Mouse (Mus musculus) limb, embryonic 10.5 days (tissue): Measurements from ENCODE around the gene Eci3. TPM values are rescaled to one million over a fixed set of nuclear protein-coding genes. Genes with fewer than 3 reads are reported as not detected.
"Not testable (repeated sequence)": the region's sequence is repeated elsewhere in the genome, so short reads cannot be mapped to it uniquely, and the experiment has no call there.

Experiments used
- DNase-seq: peaks from one replicate; pipeline ENCODE4 v3.0.0-alpha.2; 2017; ENCODE audit warnings: low spot score
- H3K27ac ChIP-seq: fragments of 300-500 bp; sonication (generic); 2 replicates; pipeline ENCODE4 v1.5.1; 2016; ENCODE audit warnings: mild to moderate bottlenecking
- H3K27me3 ChIP-seq: fragments of 300-500 bp; sonication (generic); 2 replicates; pipeline ENCODE4 v1.6.1; 2016; ENCODE audit warnings: low read depth, mild to moderate bottlenecking; ENCODE audit not compliant: poor library complexity, severe bottlenecking
- H3K36me3 ChIP-seq: fragments of 300-500 bp; sonication (generic); 2 replicates; pipeline ENCODE4 v1.6.1; 2016; ENCODE audit warnings: mild to moderate bottlenecking, moderate library complexity
- H3K4me1 ChIP-seq: fragments of 300-500 bp; sonication (generic); 2 replicates; pipeline ENCODE4 v1.6.1; 2016
- H3K4me3 ChIP-seq: fragments of 300-500 bp; sonication (generic); 2 replicates; pipeline ENCODE4 v1.5.1; 2016; ENCODE audit warnings: mild to moderate bottlenecking, moderate library complexity
- H3K9me3 ChIP-seq: fragments of 300-500 bp; sonication (generic); replicated peaks from 2 replicates; pipeline ENCODE4 v1.6.1; 2016; ENCODE audit warnings: mild to moderate bottlenecking
- WGBS: fragments of 180-500 bp; shearing (Covaris S2); methylation state at CpG from one replicate; pipeline ENCODE4 v1.1.7; 2016; 5-methylcytosine and 5-hydroxymethylcytosine counted together
- polyA plus RNA-seq: library from polyadenylated mRNA; unstranded; fragments of >200 nt; fragmentation: Nextera tagmentation; extraction: Ambion mirVana; gene quantifications from 2 replicates; pipeline ENCODE4 v1.2.1, GENCODE M21; 2016

The Eci3 gene
- polyA plus RNA-seq, 1 experiment from 2014 or later: not detected

DNA sequence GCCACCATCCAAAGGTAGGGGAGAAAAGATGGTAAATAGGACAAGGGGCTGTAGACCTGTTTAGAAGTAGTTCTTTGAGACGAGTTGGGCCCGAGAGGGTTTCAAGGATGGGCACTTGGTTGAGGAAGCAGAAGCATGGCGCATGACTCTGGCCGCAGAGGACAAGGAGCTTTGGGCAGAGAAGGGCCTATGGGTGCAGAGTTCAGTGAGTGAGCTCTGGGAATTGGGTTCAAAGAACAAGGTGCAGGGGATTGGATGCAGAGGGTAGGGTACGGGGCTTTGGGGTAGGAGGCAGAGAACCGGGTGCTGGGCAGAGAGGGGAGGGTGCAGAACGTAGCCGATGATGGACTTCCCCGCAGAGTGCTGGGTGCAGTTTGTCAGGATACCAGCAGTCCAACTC, 2.0 kb upstream of the Eci3 start:
- Histone ChIP-seq H3K27me3 (peaks cover 43% of the 10 kb centered on the region), H3K4me1 (peaks cover 12% of the 10 kb centered on the region)
- not testable (repeated sequence) for DNase-seq, H3K4me3 ChIP-seq, H3K27ac ChIP-seq, H3K36me3 ChIP-seq, H3K9me3 ChIP-seq
- 65% methylated on average over 9 of the region's 9 CpGs for WGBS

DNA sequence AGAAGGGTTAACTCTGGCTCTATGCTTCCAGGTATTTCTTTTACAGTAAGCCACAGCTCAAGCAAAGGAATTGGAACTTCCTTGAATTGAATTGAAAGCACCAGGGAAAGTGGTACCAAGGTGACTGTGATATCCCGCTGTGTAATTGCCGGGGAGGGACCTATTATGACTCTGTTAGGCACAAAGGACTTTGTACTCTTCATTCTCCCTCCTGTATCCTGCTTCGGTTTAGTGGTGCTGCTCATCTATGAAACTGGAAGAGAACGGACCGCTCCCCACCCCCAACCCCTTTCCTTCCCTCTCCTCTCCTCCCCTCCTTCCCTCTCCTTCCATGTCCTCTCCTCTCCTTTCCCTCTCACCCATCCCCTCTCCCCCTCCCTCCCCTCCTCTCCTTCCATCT, 1.3 kb upstream of the Eci3 start:
- WGBS: 9% methylated on average over 5 of the region's 5 CpGs
- H3K27ac ChIP-seq: no peak overlapping the region
- DNase-seq: no peak
- no peaks in the 10 kb centered on the region for H3K9me3 ChIP-seq
- H3K36me3 ChIP-seq: no peaks in the 10 kb centered on the region
- peak overlapping the region; percentile 58 for H3K4me3 ChIP-seq
- H3K27me3 ChIP-seq: peaks cover 43% of the 10 kb centered on the region
- H3K4me1 ChIP-seq: peaks cover 12% of the 10 kb centered on the region

GRCm38 (mm10) chr13:34964419-34964818, 809 bp upstream of the Eci3 start:
- WGBS: 4% methylated on average over 14 of the region's 14 CpGs
- peak; percentile 46 for DNase-seq
- H3K27me3 ChIP-seq: peaks cover 43% of the 10 kb centered on the region

DNA sequence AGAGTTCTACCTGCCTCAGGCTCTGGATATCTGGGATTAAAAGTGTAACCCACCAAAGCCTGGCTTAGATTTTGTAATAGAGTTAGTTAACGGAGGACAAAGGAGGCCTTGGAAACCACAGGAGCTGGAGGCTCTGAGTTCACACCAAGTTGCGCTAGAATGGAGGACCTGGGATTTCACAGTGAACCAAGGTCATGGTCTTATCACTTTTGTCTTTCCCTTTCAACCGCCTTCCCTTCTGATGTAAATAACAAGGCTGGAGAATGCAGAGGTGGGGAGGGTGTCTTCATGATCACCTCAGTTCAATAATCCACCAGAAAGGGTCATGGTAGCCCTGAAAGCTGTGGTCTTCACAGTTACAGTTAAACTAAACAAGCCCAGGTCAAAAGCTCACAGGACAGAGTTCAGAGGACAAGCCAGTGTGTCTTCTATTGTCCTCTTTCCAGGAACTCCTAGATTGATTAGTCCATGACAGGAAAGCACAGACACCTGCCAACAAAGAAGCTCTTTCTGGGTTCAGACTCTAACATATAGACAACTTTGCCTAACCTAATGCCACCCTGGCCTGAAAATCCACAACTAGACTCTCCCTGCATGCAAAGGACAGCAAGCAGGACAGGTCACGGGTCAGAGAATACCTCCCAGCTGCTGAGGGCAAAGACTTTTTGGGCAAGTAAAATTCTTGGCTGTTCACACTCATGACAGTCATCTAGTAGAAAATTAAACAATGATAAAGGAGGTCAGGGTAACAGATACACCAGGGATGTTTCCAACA, 2.4 kb downstream of the Eci3 start:
- WGBS: 91% methylated on average over 4 of the region's 4 CpGs
- DNase-seq: no peak
- Histone ChIP-seq H3K4me1 (peaks cover 12% of the 10 kb centered on the region), H3K9me3 (no peaks in the 10 kb centered on the region), H3K36me3 (no peaks in the 10 kb centered on the region), H3K27ac (no peak overlapping the region), H3K27me3 (peaks cover 36% of the 10 kb centered on the region), H3K4me3 (no peak overlapping the region)

More at GRCm38 (mm10) chr13:34964419-34964818, 809 bp upstream of the Eci3 start:
- Histone ChIP-seq H3K4me1 (peaks cover 12% of the 10 kb centered on the region), H3K9me3 (no peaks in the 10 kb centered on the region), H3K4me3 (peak overlapping the region; percentile 58), H3K27ac (no peak overlapping the region), H3K36me3 (no peaks in the 10 kb centered on the region)

- not testable (repeated sequence) for DNase-seq, H3K4me1 ChIP-seq, H3K27me3 ChIP-seq, H3K4me3 ChIP-seq, H3K36me3 ChIP-seq, H3K27ac ChIP-seq, H3K9me3 ChIP-seq
- 89% methylated on average over 3 of the region's 3 CpGs for WGBS
These were observed 5.5 kb downstream of the Eci3 start for GRCm38 (mm10) chr13:34958158-34958557.

DNA sequence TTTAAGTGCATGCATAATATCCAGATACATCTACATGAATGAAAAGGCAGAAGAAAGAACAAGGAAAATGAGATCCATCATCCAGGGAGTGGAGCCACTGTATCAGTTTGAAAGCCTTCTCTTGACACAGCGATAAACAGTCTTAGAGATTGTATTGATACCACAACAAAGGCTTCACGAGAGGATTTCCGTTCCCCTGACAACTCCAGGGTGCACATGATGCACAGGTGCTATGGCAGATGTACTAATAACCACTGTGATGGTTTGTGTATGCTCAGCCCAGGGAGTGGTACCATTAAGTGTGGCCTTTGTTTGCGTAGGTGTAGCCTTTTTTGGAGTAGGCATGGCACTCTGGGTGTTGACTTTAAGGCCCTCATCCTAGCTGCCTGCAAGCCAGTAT, 6.7 kb downstream of the Eci3 start:
- Histone ChIP-seq H3K27me3 (no peaks in the 10 kb centered on the region), H3K4me1 (no peaks in the 10 kb centered on the region), H3K27ac (no peak overlapping the region), H3K9me3 (no peaks in the 10 kb centered on the region), H3K4me3 (no peak overlapping the region), H3K36me3 (no peaks in the 10 kb centered on the region)
- WGBS: 89% methylated on average over 4 of the region's 4 CpGs
- no peak for DNase-seq

DNA sequence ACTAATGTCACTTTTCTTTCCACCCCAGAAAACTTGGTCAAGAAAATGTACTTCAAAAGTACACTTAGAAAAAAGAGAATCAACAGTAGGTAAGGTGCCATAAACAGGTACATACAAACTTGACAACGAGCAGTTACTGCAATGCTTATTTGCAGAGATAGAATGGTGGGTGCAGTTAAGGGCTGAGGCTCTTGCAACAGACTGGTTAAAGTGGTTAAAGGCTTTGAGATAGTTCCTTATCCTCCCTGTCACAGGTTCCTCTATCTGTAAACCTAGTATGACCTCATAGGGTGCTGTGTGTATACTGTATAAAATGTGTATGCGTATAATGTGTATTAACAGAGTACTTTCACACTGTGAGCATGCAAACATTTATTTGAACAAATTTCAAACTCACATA, 12.2 kb downstream of the Eci3 start:
- not testable (repeated sequence) for H3K4me1 ChIP-seq, H3K9me3 ChIP-seq, H3K4me3 ChIP-seq, H3K27me3 ChIP-seq, DNase-seq, H3K27ac ChIP-seq, H3K36me3 ChIP-seq
- WGBS: 95% methylated on average over 2 of the region's 2 CpGs

GRCm38 (mm10) chr13:34942370-34942769, 21.2 kb downstream of the Eci3 start:
- Histone ChIP-seq H3K27ac (no peak overlapping the region), H3K4me1 (no peaks in the 10 kb centered on the region), H3K9me3 (no peaks in the 10 kb centered on the region), H3K36me3 (no peaks in the 10 kb centered on the region), H3K27me3 (no peaks in the 10 kb centered on the region), H3K4me3 (no peak overlapping the region)
- no peak for DNase-seq

DNA sequence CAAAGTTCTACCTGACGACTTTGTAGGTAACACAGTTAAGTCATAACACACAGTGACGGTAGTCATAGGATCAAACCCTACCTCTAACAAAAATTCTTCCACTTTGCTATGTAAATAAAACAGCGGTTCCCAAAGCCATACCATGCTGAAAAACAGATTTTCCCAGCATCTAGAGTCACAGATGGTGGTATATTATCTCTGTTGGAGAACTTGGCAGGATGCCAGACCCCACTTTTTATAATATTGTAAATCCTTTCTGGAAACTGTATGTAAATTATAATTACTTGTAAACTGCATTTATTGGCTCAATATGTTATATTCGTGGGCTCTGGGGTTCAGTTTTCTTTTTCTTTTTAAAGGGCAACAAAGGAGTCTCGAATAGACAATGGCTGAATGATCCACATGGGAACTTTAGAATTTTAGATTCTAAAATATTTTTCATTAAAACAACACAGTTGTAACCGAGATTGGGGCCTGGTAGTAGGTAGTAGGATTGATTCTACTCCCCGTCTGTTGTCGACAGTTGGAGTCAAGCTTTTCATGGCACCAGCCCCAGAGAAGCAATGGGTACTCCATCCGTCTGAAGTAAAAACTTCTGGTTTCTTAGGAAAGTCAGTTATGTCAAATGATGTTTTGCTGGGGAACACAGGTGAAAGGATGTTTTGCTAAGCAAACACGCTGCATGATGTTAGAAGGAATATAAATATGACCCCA, 28.5 kb downstream of the Eci3 start:
- WGBS: 86% methylated on average over 10 of the region's 10 CpGs
- DNase-seq: no peak
- Histone ChIP-seq H3K27ac (no peak overlapping the region), H3K27me3 (no peaks in the 10 kb centered on the region), H3K36me3 (no peaks in the 10 kb centered on the region), H3K4me3 (no peak overlapping the region), H3K4me1 (no peaks in the 10 kb centered on the region), H3K9me3 (no peaks in the 10 kb centered on the region)

DNA sequence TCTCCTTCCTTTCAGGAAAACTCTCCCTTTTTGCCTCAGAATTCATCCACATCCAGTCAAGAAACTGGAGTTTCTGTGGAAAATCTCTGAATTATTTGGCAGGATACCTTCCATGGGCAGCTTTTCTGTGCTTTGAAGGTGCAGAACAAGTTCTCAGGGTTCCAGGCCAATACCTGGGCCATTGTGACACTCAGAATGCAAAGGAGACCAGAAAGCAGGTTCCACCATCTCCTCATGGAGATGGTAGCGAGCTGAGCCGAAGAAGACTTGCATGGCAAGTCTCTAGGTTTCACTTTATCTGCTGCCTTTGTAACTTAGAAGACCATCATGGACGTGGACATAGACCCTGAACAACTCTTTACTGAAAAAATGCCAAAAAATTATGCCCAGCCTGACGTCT, 39.4 kb downstream of the Eci3 start, which contains the start of the genes Fam217a and 4933417A18Rik:
TSS of gene Fam217a (minus strand) at position 101 of the 400 bp plus-strand sequence.
TSS of gene 4933417A18Rik (plus strand) at position 200 of the 400 bp plus-strand sequence.
- no peak within 1 kb of the TSS for H3K4me3 ChIP-seq
- DNase-seq: no peak
- WGBS: 84% methylated on average over 4 of the region's 4 CpGs
- no peaks in the 10 kb centered on the region for H3K27me3 ChIP-seq
- no peaks in the 10 kb centered on the region for H3K9me3 ChIP-seq
- no peak within 1 kb of the TSS for H3K27ac ChIP-seq
- H3K4me1 ChIP-seq: peaks cover 7% of the 10 kb centered on the region; the same call in 1 of the 2 replicates
- H3K36me3 ChIP-seq: no peaks in the 10 kb centered on the region

GRCm38 (mm10) chr13:34916520-34917167, 47.0 kb downstream of the Eci3 start:
- 48% methylated on average over 37 of the region's 37 CpGs for WGBS
- Histone ChIP-seq H3K27me3 (no peaks in the 10 kb centered on the region), H3K36me3 (no peaks in the 10 kb centered on the region), H3K9me3 (no peaks in the 10 kb centered on the region), H3K27ac (peak overlapping the region; percentile 81), H3K4me3 (peak overlapping the region; percentile 37), H3K4me1 (peaks cover 16% of the 10 kb centered on the region)
- peak; percentile 54 for DNase-seq

DNA sequence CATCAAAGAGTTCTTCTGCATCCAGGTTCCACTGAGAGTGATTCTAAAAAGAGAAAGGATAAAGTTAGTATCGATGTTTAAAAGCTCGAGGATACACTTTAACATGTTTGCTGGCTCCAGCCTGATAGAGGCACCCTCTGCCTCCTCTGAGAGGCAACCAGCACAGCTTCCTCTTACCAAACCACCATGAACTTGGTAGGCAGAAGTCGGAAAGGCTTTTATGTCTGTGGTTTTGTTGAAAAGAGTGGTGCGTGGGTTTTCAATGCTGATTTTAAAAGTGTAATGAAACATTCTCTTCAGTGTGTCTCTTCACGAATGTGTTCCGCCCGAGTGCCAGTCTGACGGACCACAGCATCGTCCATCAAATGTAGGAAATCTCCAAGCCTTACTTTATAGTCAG, 49.0 kb downstream of the Eci3 start:
- H3K4me1 ChIP-seq: peaks cover 12% of the 10 kb centered on the region
- WGBS: 91% methylated on average over 9 of the region's 9 CpGs
- H3K27me3 ChIP-seq: no peaks in the 10 kb centered on the region
- no peaks in the 10 kb centered on the region for H3K36me3 ChIP-seq
- no peaks in the 10 kb centered on the region for H3K9me3 ChIP-seq
- no peak for DNase-seq
- no peak overlapping the region for H3K4me3 ChIP-seq
- no peak overlapping the region for H3K27ac ChIP-seq
